Mouse (Mus musculus) hindbrain, embryonic 11.5 days (tissue): ENCODE results near the gene Nop10. TPM values are rescaled to one million over a fixed set of nuclear protein-coding genes. Genes with fewer than 3 reads are reported as not detected.
"Not testable (repeated sequence)": the region's sequence is repeated elsewhere in the genome, so short reads cannot be mapped to it uniquely, and the experiment has no call there.

Experiments
- ATAC-seq: fragments of 200-750 bp; cut with Nextera tagmentation; 2 replicates; pipeline ENCODE4 v1.8.0; 2017; ENCODE audit warnings: mild to moderate bottlenecking, moderate TSS enrichment, moderate library complexity; ENCODE audit not compliant: low FRiP score
- DNase-seq: peaks from one replicate; pipeline ENCODE4 v3.0.0-alpha.2; 2015; ENCODE audit warnings: low spot score
- H3K27ac ChIP-seq: fragments of 300-500 bp; sonication (generic); 2 replicates; pipeline ENCODE4 v1.5.1; 2014; ENCODE audit warnings: mild to moderate bottlenecking, low read depth, low read length
- H3K27me3 ChIP-seq: fragments of 300-500 bp; sonication (generic); 2 replicates; pipeline ENCODE4 v1.6.1; 2014; ENCODE audit warnings: mild to moderate bottlenecking, low read length, moderate library complexity, mixed read lengths; ENCODE audit not compliant: control insufficient read depth, insufficient read depth
- H3K36me3 ChIP-seq: fragments of 300-500 bp; sonication (generic); 2 replicates; pipeline ENCODE4 v1.6.1; 2014; ENCODE audit warnings: mild to moderate bottlenecking, low read length, moderate library complexity, mixed read lengths; ENCODE audit not compliant: control insufficient read depth, insufficient read depth
- H3K4me1 ChIP-seq: fragments of 300-500 bp; sonication (generic); replicated peaks from 2 replicates; pipeline ENCODE4 v1.6.1; 2014; ENCODE audit warnings: low read length, mixed read lengths; ENCODE audit not compliant: control insufficient read depth, insufficient read depth
- H3K4me2 ChIP-seq: fragments of 300-500 bp; sonication (generic); replicated peaks from 2 replicates; pipeline ENCODE4 v1.6.1; 2014; ENCODE audit warnings: mild to moderate bottlenecking, low read depth, low read length
- H3K4me3 ChIP-seq: fragments of 300-500 bp; sonication (generic); 2 replicates; pipeline ENCODE4 v1.5.1; 2014; ENCODE audit warnings: low read depth, low read length
- H3K9ac ChIP-seq: fragments of 300-500 bp; sonication (generic); 2 replicates; pipeline ENCODE4 v1.6.1; 2014; ENCODE audit warnings: low read depth, low read length
- H3K9me3 ChIP-seq: fragments of 300-500 bp; sonication (generic); 2 replicates; pipeline ENCODE4 v1.6.1; 2016; ENCODE audit warnings: low read length; ENCODE audit not compliant: control insufficient read depth
- WGBS: fragments of 180-500 bp; shearing (Covaris S2); extraction: QIAGEN DNeasy Blood & Tissue Kit; methylation state at CpG from one replicate; pipeline ENCODE4 v1.1.7; 2014; 5-methylcytosine and 5-hydroxymethylcytosine counted together
- polyA plus RNA-seq: library from polyadenylated mRNA; unstranded; fragments of >200 nt; fragmentation: Nextera tagmentation; extraction: Ambion mirVana; gene quantifications from 2 replicates; pipeline ENCODE4 v1.2.1, GENCODE M21; 2014

The Nop10 gene
- polyA plus RNA-seq, 1 experiment from 2014 or later, result 148 TPM

DNA sequence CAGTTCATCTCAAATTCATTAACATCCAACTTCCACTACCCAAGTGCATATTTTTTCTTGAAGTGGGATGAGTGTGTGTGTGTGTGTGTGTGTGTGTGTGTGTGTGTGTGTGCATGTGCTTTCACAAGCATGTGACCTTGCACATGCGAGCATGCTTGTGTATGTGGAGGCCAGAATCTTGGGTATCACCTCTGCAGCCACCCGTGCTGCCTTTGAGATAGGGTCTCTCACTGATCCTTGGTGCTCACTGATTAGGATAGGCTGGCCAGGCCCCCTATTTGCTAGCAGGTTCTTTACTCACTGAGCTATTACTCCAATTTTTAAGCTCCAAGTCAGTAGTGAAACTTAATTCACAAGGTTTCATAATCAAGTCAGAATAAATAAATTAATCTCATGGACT is 11.2 kb downstream of the Nop10 start:
- no peaks in the 10 kb centered on the region for H3K9me3 ChIP-seq
- no peak overlapping the region for H3K27ac ChIP-seq
- no peak overlapping the region for H3K9ac ChIP-seq
- 94% methylated on average over 2 of the region's 2 CpGs for WGBS
- H3K4me1 ChIP-seq, result no peaks in the 10 kb centered on the region
- ATAC-seq (no peak), DNase-seq (no peak)
- no peak overlapping the region for H3K4me3 ChIP-seq
- H3K36me3 ChIP-seq, result no peaks in the 10 kb centered on the region
- H3K4me2 ChIP-seq, result no peak overlapping the region
- H3K27me3 ChIP-seq, result no peaks in the 10 kb centered on the region

DNA sequence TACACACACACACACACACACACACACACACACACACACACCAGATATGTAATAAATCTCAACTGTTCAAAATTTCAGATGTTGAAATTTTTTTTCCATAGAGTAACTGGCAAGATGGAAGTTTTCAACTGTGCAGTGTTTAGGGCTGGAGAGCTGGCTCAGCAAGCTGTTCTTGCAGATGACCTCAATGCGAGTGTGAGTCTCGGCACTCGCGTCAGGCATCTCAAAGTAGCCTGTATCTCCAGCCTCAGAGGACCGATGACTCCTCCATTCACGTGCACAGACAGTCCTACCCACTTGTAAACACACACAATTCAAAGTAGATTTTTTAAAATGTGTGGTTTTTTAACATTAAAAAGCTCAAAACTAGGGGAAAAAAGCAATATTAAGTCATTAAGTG is 11.7 kb downstream of the Nop10 start:
- no peak for ATAC-seq
- no peaks in the 10 kb centered on the region for H3K36me3 ChIP-seq
- H3K27ac ChIP-seq, result no peak overlapping the region
- no peak for DNase-seq
- no peaks in the 10 kb centered on the region for H3K4me1 ChIP-seq
- no peaks in the 10 kb centered on the region for H3K9me3 ChIP-seq
- H3K9ac ChIP-seq, result no peak overlapping the region
- WGBS, result 92% methylated on average over 6 of the region's 6 CpGs
- no peak overlapping the region for H3K4me3 ChIP-seq
- no peaks in the 10 kb centered on the region for H3K27me3 ChIP-seq
- H3K4me2 ChIP-seq, result no peak overlapping the region

DNA sequence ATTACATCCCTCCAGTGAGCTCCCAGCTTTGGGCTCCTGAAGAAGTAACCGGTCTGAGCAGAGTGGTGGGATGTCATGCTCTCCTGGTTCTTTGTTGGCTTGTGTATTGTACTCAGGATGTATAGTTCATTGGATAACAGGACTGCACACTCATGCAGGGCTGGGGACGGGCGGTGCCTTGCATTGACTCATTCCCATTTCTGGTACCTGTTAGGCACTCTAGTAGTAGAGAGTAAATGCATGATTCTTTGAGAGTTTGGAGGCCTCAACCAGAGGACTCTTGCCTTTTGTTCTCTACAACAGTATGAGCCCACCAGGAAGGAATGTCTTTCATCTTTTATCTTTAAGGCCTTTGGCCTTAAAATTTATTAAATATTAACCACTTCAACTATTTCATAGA is 15.1 kb downstream of the Nop10 start:
- Histone ChIP-seq H3K4me1 (no peaks in the 10 kb centered on the region), H3K9ac (no peak overlapping the region), H3K4me3 (no peak overlapping the region), H3K9me3 (no peaks in the 10 kb centered on the region), H3K27ac (no peak overlapping the region), H3K4me2 (no peak overlapping the region), H3K27me3 (no peaks in the 10 kb centered on the region), H3K36me3 (no peaks in the 10 kb centered on the region)
- ATAC-seq, result no peak
- DNase-seq, result no peak
- WGBS, result 96% methylated on average over 3 of the region's 3 CpGs

DNA sequence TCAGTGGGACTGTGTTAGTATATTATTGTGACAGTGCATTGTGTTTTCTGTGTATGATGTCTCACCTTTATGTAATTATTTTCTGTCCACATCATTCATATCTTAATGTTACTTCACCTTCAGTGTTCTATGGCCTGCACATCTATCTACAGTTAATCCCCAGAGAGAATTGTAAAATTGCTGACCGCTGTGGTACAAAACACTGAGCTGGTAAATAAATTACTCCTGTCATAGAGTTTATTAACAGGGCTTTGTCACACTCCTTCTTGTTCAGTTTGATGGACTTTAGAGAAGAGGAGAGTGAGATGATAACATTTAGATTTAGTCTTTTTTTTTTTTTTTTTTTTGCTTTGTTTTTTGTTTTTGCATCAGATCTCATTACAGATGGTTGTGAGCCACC is 21.1 kb downstream of the Nop10 start:
- WGBS, result 82% methylated on average over 1 of the region's 1 CpGs
- no peaks in the 10 kb centered on the region for H3K27me3 ChIP-seq
- no peak overlapping the region for H3K4me2 ChIP-seq
- H3K9me3 ChIP-seq, result no peaks in the 10 kb centered on the region
- no peak overlapping the region for H3K4me3 ChIP-seq
- no peak overlapping the region for H3K27ac ChIP-seq
- no peak for DNase-seq
- H3K36me3 ChIP-seq, result no peaks in the 10 kb centered on the region
- no peak for ATAC-seq
- no peaks in the 10 kb centered on the region for H3K4me1 ChIP-seq
- no peak overlapping the region for H3K9ac ChIP-seq

DNA sequence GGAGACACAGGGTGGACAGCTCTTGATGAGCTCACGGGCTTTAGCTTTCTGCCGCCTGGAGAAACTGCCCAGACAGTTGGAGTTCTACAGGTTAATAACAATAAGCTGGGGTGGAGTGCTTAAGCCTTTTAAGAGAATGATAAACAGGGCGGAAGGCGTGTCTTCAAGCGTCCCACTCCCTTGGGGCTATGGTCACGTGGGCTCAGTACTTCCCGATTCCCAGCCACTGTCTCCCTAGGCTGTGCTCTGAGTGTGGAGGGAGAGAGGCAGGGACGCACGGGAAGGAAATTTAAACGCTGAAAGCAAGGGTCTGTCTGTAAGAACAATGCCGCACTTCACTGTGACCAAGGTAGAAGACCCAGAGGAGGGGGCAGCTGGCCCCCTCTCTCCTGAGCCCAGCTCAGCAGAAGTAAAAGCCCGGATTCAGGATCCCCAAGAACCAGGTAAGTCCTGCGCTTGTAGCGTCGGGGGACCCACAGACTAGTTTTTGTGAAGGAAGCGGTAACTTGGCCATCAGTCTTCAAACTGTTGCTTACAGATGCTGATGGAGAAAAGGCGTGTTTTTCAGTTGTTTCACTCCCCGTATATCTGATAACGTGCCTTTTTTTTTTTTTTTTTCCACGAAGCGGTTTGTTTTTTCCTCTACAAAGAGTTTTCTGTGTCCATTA is 22.8 kb downstream of the Nop10 start:
- H3K9me3 ChIP-seq, result no peaks in the 10 kb centered on the region
- H3K27ac ChIP-seq, result no peak overlapping the region
- peak overlapping the region; percentile 67 for H3K9ac ChIP-seq
- no peaks in the 10 kb centered on the region for H3K36me3 ChIP-seq
- no peaks in the 10 kb centered on the region for H3K4me1 ChIP-seq
- peak overlapping the region; percentile 85 for H3K4me2 ChIP-seq
- 2% methylated on average over 21 of the region's 21 CpGs for WGBS
- DNase-seq (peak; percentile 77), ATAC-seq (peak; percentile 93)
- peak overlapping the region; percentile 35 for H3K4me3 ChIP-seq
- no peaks in the 10 kb centered on the region for H3K27me3 ChIP-seq

DNA sequence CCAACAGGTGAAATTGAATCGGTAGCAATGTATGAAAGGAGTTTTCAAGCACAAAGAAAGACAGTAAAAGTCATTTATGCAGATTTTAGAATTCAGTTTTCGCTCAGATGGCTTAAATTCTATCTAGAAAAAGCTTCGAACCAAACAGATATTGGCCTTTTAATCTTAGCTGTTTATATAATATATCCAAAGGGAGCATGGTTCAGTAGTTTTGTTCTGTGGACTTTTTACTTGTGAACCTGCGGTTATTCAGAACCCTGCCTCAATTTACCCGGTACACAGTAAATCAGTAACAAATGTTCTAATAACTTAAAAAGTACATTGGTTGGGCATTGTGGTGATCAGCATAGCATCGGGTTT is 23.3 kb downstream of the Nop10 start:
- Histone ChIP-seq H3K36me3 (no peaks in the 10 kb centered on the region), H3K9me3 (no peaks in the 10 kb centered on the region), H3K27me3 (no peaks in the 10 kb centered on the region), H3K4me2 (peak overlapping the region; percentile 85), H3K9ac (no peak overlapping the region), H3K4me3 (peak overlapping the region; percentile 35), H3K27ac (no peak overlapping the region), H3K4me1 (no peaks in the 10 kb centered on the region)
- 63% methylated on average over 6 of the region's 6 CpGs for WGBS
- ATAC-seq (no peak), DNase-seq (no peak)

DNA sequence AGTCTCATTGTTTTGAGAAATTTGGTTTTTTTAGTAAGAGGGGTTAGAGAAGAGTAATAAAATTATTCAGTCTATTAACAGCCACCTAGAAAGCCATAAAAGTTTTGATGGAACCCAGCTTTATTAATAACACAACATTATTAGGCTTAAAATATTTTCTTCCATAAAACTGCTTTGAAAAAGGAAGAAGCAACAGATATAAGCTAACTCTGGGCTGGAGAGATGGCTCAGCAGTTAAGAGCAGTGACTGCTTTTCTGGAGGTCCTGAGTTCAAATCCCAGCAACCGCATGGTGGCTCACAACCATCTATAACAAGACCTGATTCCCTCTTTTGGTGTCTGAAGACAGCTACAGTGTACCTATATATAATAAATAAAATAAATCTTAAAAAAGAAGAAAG is 24.3 kb downstream of the Nop10 start:
- ATAC-seq, H3K9me3 ChIP-seq, H3K27ac ChIP-seq, H3K9ac ChIP-seq, DNase-seq, H3K36me3 ChIP-seq, H3K4me3 ChIP-seq, H3K4me2 ChIP-seq, H3K4me1 ChIP-seq, H3K27me3 ChIP-seq: not testable (repeated sequence)
- WGBS, result 94% methylated on average over 1 of the region's 1 CpGs

DNA sequence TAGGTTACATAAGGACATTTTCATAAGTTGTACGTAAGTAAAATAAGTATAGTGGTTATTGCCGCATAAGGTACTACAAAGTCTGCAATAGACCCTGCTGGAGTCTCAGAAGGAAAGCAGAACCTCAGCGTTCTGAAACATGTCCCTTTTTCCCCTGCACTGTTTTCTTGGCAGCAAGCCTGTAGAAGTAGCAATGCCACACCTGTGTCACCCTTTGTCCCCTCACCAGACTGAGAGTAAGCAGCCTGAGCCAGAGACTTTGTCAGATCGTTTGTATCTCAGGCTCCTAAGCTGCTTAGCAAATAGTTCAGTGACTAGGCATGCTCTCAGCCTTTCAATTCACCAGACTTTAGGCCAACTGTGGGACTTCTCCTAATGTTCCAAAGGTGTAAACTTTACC is 25.3 kb downstream of the Nop10 start:
- ATAC-seq (no peak), DNase-seq (no peak)
- H3K4me1 ChIP-seq, result no peaks in the 10 kb centered on the region
- no peak overlapping the region for H3K27ac ChIP-seq
- H3K4me2 ChIP-seq, result no peak overlapping the region
- H3K4me3 ChIP-seq, result no peak overlapping the region
- WGBS, result 75% methylated on average over 4 of the region's 4 CpGs
- H3K9ac ChIP-seq, result no peak overlapping the region
- no peaks in the 10 kb centered on the region for H3K27me3 ChIP-seq
- no peaks in the 10 kb centered on the region for H3K9me3 ChIP-seq
- H3K36me3 ChIP-seq, result no peaks in the 10 kb centered on the region

DNA sequence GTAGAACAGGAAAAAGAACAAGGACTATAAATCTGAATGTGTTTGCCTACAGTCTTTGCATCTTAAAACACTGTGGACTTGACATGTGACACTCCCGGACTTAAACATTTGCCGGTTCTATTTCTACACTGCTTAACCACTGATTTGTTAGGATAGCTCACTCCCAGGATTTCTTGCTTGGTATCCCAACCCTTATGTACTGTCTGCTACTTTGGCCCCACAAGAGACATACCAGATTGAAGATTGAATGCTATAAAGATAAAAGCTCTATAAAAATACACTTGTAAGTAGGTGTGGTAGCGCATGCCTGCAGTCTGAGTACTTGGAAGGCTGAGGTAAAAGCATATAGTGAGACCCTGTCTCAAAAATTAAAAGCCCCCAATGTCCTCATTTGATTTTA is 27.8 kb downstream of the Nop10 start:
- Histone ChIP-seq H3K9me3 (no peaks in the 10 kb centered on the region), H3K4me1 (no peaks in the 10 kb centered on the region), H3K27me3 (no peaks in the 10 kb centered on the region), H3K4me3 (no peak overlapping the region), H3K4me2 (no peak overlapping the region), H3K27ac (no peak overlapping the region), H3K9ac (no peak overlapping the region), H3K36me3 (no peaks in the 10 kb centered on the region)
- WGBS, result 98% methylated on average over 3 of the region's 3 CpGs
- ATAC-seq (no peak), DNase-seq (no peak)
